Mouse (Mus musculus): ENCODE results near the gene Emg1.

DNA sequence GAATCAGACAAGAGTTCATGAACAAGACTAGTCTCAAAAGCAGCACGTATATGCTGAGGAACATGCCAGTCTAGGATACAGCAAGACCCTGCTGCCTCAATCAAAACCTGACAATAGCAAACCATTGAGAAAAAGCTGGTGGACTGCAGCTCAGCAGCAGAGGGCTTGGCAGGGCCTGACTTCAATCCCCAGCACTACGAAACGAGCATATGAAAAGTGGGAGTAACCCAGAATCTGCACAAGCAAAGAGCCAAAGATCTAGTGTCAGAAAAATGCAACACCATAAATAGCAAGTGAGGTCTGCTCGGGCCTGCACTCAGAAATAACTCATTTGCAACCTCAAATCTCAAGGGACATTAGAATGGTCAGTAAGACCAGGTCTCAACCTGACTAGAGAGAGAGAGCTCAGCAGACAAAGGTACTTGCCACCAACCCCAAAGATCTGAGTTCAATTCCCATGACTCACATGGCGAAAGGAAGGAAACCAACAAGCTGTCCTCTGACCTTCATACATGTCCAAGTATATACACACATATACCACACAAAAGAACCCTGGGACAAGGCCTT, 5.8 kb downstream of the Emg1 start:
- no peak for TF ChIP-seq CTCF (IDR thresholded peaks at IDR 0.05; ENCODE audit: low read depth, low read length)
- no peak for TF ChIP-seq EP300 (IDR thresholded peaks at IDR 0.05; ENCODE audit: insufficient read depth, low read depth, low read length)
- no peak for TF ChIP-seq POLR2A (IDR thresholded peaks at IDR 0.05; ENCODE audit: insufficient read depth, low read length)

All from ES-Bruce4 (cell line).